Mouse (Mus musculus): ENCODE data around the gene Lrrc8d.
"Not testable (repeated sequence)": the region's sequence is repeated elsewhere in the genome, so short reads cannot be mapped to it uniquely, and the experiment has no call there.

The Lrrc8d gene

GRCm38 (mm10) chr5:105865110-105865628 lies 165.4 kb downstream of the Lrrc8d start:
- DNase-seq: not testable (repeated sequence)

GRCm38 (mm10) chr5:105867427-105867826 lies 167.7 kb downstream of the Lrrc8d start:
- no peak for DNase-seq

- peak in 1 of 2 experiments; percentile 51 for DNase-seq
These were observed 168.2 kb downstream of the Lrrc8d start for GRCm38 (mm10) chr5:105867841-105868447.

GRCm38 (mm10) chr5:105868593-105868992 lies 168.8 kb downstream of the Lrrc8d start:
- peak; percentile 79 to 85 for DNase-seq

GRCm38 (mm10) chr5:105869739-105870138 lies 170.0 kb downstream of the Lrrc8d start:
- DNase-seq: no peak

- DNase-seq: no peak
These were observed 171.4 kb downstream of the Lrrc8d start for GRCm38 (mm10) chr5:105871140-105871539.

GRCm38 (mm10) chr5:105872176-105872575 lies 172.4 kb downstream of the Lrrc8d start:
- no peak for DNase-seq

GRCm38 (mm10) chr5:105872916-105873315 lies 173.1 kb downstream of the Lrrc8d start:
- DNase-seq: no peak

GRCm38 (mm10) chr5:105873774-105874173 lies 174.0 kb downstream of the Lrrc8d start:
- DNase-seq: no peak

GRCm38 (mm10) chr5:105874476-105874875 lies 174.7 kb downstream of the Lrrc8d start:
- DNase-seq: no peak

- DNase-seq: peak; percentile 91 to 93
These were observed 176.5 kb downstream of the Lrrc8d start, which contains the start of gene Zfp326 for GRCm38 (mm10) chr5:105876068-105876924. Gene Zfp326 (plus strand): TSS chr5:105876565.

- DNase-seq: peak; percentile 21 to 24
These were observed 177.4 kb downstream of the Lrrc8d start for GRCm38 (mm10) chr5:105876925-105877774.

Measured in lung, adult 18-20 months (tissue).